Mouse (Mus musculus): ENCODE data around the gene Itga4. TPM values are rescaled to one million over a fixed set of nuclear protein-coding genes. Genes with fewer than 3 reads are reported as not detected.

Gene Itga4
- 3.9 TPM for polyA plus RNA-seq (2014; fragmentation: Illumina TruSeq; extraction: RNeasy Lipid Tissue Mini Kit (QIAGEN cat#74804); ENCODE audit: insufficient read depth, low read depth, low replicate concordance)

DNA sequence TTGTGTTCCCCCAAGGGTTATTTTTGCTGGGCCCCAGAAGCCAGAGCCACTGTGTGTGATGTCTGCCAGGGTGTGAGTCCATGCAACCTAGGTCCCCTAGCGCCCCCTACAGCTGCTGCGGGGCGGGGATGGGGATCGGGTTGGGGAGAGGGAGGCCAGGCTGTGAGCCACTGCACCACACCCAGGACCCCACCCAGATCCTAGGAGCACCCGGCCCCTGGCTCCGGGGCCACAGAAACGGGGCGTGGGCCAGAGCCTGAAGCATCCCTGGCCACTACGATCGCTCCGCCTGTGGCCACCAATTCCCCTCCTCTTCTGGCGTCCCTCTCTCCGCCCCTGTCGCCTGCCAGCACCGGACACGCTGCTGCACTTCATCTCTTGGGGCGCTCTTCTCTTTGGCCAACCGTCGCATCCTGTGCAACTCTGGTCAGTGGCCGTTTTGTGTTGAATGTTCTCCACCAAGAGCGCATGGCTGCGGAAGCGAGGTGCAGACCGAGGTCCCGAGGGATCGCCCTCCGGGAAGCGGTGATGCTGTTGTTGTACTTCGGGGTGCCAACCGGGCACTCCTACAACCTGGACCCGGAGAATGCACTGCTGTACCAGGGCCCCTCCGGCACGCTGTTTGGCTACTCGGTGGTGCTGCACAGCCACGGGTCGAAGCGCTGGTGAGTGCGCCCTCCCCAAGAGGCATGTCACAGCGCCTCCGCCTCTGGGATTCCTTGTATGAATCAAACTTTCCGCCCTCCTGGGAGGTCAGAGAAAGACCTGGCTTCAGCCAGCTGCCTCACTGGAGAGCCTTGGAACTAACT is at the start of gene Itga4:
Gene Itga4 (plus strand): TSS at position 235 of the 809 bp plus-strand sequence.

Other genes with a start within 250 kb of the Itga4 start
- gene Neurod1, start 201.3 kb downstream of the Itga4 start, polyA plus RNA-seq (2014; fragmentation: Illumina TruSeq; extraction: RNeasy Lipid Tissue Mini Kit (QIAGEN cat#74804); ENCODE audit: insufficient read depth, low read depth, low replicate concordance), result not detected
- 0.39 TPM for gene Cerkl, start 201.4 kb downstream of the Itga4 start, polyA plus RNA-seq (2014; fragmentation: Illumina TruSeq; extraction: RNeasy Lipid Tissue Mini Kit (QIAGEN cat#74804); ENCODE audit: insufficient read depth, low read depth, low replicate concordance)

Measured in lung, adult 10 weeks (tissue).